Mouse (Mus musculus) CH12.LX (cell line): ENCODE measurements around the gene Gm20388.

Source experiments
- CTCF ChIP-seq, 2 experiments: IDR thresholded peaks in 1 of 2; conservative IDR thresholded peaks in 1 of 2; 2 replicates each; pipeline ENCODE4 v1.5.1; 2011 to 2012; ENCODE audit warnings: low read depth in 2 of 2, low read length in 2 of 2, improper control_type of control experiment in 1 of 2, inconsistent platforms in 1 of 2, mild to moderate bottlenecking in 1 of 2, moderate library complexity in 1 of 2
- MAFK ChIP-seq: IDR thresholded peaks from 2 replicates; pipeline ENCODE4 v1.6.1; 2011; ENCODE audit warnings: low read length, improper control_type of control experiment; ENCODE audit not compliant: insufficient replicate concordance
- SIN3A ChIP-seq: IDR thresholded peaks from 2 replicates; pipeline ENCODE4 v1.6.1; 2012; ENCODE audit warnings: low read length, improper control_type of control experiment, inconsistent platforms
- ZKSCAN1 ChIP-seq: IDR thresholded peaks from 2 replicates; pipeline ENCODE4 v1.6.1; 2012; ENCODE audit warnings: low read depth, inconsistent platforms, low read length, improper control_type of control experiment, borderline replicate concordance

- TF ChIP-seq SIN3A (no peak), MAFK (no peak), CTCF (conservative IDR thresholded peaks at IDR 0.05 in 1 of 2, IDR thresholded peaks at IDR 0.05 in 1 of 2; ENCODE audit: low read depth in 2 of 2, low read length in 2 of 2) (no peak), ZKSCAN1 (no peak)
Measured at GRCm38 (mm10) chr8:122658807-122659160, 2748.1 kb downstream of the Gm20388 start.
